Mouse (Mus musculus) gastrocnemius, adult 18-20 months (tissue): Measurements from ENCODE around the gene Col6a4. TPM values are rescaled to one million over a fixed set of nuclear protein-coding genes. Genes with fewer than 3 reads are reported as not detected.

ENCODE experiments used
- DNase-seq: peaks from one replicate; pipeline ENCODE4 v3.0.0; 2021; ENCODE audit warnings: low spot score
- total RNA-seq, 2 experiments: library from RNA; stranded (reverse); gene quantifications; 2 replicates each; pipeline ENCODE4 v1.2.3; 2021

The Col6a4 gene
- total RNA-seq, 2 experiments from 2014 or later: 0.14 TPM; not detected in 1

GRCm38 (mm10) chr9:105967976-105968375 lies 128.6 kb downstream of the Col6a4 start:
- no peak for DNase-seq

DNA sequence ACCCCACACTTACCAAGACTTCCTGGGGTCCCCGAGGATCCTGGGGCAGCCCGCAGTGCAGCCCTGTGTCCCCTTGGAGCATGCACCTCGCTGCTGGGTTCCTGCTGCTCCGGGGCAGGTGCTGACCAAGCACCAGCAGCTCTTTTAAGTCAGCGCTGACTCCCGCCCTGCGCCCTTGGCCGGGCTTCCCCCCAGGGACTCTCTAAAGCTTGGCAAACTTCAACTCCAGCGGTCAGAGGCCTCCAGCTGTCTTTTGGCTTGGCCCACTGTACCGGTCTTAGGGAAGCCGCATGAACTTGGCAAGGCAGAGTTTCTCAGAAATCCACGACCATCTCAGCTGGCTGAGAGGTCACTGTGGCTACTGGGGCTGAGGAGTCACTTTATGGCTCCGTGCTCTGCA lies 136.1 kb downstream of the Col6a4 start, which contains the start of gene Col6a5:
TSS of gene Col6a5 (minus strand) at position 111 of the 400 bp plus-strand sequence.
- DNase-seq: peak; percentile 54

- DNase-seq: no peak
Measured at GRCm38 (mm10) chr9:105959116-105959515, 137.5 kb downstream of the Col6a4 start.

DNA sequence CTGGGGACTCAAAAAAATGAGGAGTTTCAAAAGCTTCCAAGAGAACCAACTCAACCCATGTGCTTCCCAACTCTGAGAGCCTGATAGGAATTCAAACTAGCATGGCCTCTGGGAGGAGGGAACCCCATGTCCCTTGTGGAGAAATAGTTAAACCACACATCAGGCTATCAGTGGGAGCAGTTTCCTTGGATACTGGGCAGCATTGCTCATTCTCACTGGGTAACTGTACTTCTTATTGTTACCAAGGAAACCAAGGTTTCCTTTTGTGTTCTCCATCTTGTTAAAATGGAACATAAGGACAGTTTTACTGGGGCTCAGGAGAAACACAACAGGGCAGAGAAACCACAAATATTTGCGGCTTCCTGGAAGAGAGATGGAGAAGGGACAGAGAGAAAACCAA lies 146.8 kb downstream of the Col6a4 start:
- DNase-seq: no peak

DNA sequence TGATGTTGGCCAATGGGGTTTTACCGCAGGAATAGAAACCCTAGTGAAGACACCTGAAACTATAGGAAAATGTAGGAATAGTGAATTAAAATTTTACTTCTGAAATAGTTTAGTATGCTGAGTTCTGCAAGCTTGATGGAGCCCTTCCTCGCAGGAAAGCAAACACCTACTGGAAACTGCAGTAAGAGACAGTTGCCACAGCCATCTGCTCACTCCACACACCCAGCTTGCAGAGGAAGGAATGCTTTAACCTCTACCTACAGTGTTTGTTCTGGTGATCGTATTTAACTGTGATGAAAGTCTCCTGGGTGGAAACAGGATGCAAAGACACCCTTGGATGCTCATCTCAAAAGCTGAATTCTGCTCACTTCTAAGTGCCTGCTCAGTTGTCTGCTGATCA lies 149.0 kb downstream of the Col6a4 start:
- no peak for DNase-seq

Other genes with a start within 250 kb of the Col6a4 start
- under 1 TPM; 0.02 to 0.19 TPM for gene Col6a5, start 136.1 kb downstream of the Col6a4 start, total RNA-seq
- gene Glyctk, start 61.4 kb upstream of the Col6a4 start, total RNA-seq: 1 to 10 TPM in 1 of 2 experiments, under 1 TPM in 1; 0.93 to 2.4 TPM
- 10 to 100 TPM; 18.9 to 23.9 TPM for gene Wdr82, start 74.1 kb upstream of the Col6a4 start, total RNA-seq
- 1 to 10 TPM; 2.7 to 3.7 TPM for gene Ppm1m, start 103.0 kb upstream of the Col6a4 start, total RNA-seq
- 100 to 1,000 TPM; 204 to 208 TPM for gene Twf2, start 106.3 kb upstream of the Col6a4 start, total RNA-seq
- gene Tlr9, start 125.8 kb upstream of the Col6a4 start, total RNA-seq: under 1 TPM in 1 of 2 experiments, not detected in 1; 0.11 TPM
- gene Alas1, start 151.9 kb upstream of the Col6a4 start, total RNA-seq: 100 to 1,000 TPM; 206 to 228 TPM
- gene Poc1a, start 184.3 kb upstream of the Col6a4 start, total RNA-seq: 1 to 10 TPM; 1.8 to 1.9 TPM